Mouse (Mus musculus): ENCODE data around the gene Ssbp2.

- TF ChIP-seq ZKSCAN1 (IDR thresholded peaks at IDR 0.05; ENCODE audit: low read depth, low read length) = no peak
- TF ChIP-seq POLR2A (IDR thresholded peaks at IDR 0.05; ENCODE audit: control insufficient read depth in 1 of 2, insufficient read depth in 1 of 2, low read depth in 1 of 2, low read length in 2 of 2, poor library complexity in 1 of 2) = no peak
- no peak for TF ChIP-seq MAX (IDR thresholded peaks at IDR 0.05; ENCODE audit: low read length)
- TF ChIP-seq EP300 (IDR thresholded peaks at IDR 0.05; ENCODE audit: low read depth in 1 of 2, low read length in 2 of 2) = no peak
- TF ChIP-seq TCF12 (IDR thresholded peaks at IDR 0.05; ENCODE audit: low read depth, low read length) = no peak
These were observed 150.5 kb downstream of the Ssbp2 start for GRCm38 (mm10) chr13:91610601-91611000.

Data from MEL (cell line).